Mouse (Mus musculus) leukemia stem cell, adult 10-12 weeks (primary cell): ENCODE data around the gene Tmem116. TPM values are rescaled to one million over a fixed set of nuclear protein-coding genes. Genes with fewer than 3 reads are reported as not detected.

Experiments
- polyA plus RNA-seq: library from polyadenylated mRNA; stranded (reverse); fragments of >175 nt; gene quantifications from 2 replicates; pipeline ENCODE4 v1.2.3, GENCODE M21; 2012; ENCODE audit warnings: low replicate concordance

Tmem116 gene
- polyA plus RNA-seq = 0.27 and 1.1 TPM in 2 replicates

GRCm38 (mm10) chr5:121451644-121452025 lies at the start of gene Tmem116:
Tmem116 (plus strand) TSS chr5:121451893.

DNA sequence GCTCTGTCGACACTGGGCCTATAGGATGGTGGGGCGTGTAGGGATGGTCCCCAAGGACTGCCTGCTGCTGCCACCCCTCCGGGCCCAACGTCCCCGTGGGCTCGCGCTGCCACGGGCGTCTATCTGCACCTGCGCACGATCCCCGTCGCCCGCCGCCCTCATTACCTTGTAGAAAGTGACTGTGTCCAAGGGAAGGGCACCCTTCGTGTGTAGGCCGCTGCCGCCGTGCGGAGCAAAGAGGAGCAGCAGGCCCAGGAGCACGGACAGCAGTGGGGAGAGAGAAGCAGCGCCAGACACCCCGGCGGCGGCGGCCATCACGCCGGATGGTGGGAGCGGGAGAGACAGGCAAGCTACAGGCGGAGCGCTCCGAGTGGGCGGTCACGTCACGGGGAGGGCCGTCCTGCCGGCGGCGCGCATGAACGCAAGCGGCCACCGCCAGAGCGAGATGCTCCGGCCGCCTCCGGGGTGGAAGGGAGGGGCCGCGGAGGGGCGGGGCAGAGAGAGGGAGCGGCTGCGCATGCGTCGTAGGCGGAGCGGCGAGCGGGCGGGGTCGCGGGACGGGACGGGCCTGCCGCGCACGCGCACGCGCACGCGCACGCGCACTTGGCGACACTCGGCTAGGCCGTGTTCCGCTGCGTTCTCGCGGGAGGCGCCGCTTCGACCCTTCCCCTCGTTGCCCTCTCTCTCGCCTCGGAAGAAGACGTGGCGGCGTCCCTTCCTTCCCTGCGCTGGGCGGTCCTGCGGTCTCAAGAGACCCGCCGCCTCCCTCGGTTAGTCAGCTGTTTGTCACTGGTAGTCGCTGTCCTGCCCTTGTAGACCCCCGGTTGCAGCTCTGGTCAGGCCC lies 555 bp downstream of the Tmem116 start, which contains the start of gene Erp29:
Erp29 (minus strand) TSS at position 481 of the 844 bp plus-strand sequence.

GRCm38 (mm10) chr5:121503231-121503630 lies 51.5 kb downstream of the Tmem116 start, which contains the start of gene Adam1b:
Adam1b (minus strand) TSS chr5:121503435.

DNA sequence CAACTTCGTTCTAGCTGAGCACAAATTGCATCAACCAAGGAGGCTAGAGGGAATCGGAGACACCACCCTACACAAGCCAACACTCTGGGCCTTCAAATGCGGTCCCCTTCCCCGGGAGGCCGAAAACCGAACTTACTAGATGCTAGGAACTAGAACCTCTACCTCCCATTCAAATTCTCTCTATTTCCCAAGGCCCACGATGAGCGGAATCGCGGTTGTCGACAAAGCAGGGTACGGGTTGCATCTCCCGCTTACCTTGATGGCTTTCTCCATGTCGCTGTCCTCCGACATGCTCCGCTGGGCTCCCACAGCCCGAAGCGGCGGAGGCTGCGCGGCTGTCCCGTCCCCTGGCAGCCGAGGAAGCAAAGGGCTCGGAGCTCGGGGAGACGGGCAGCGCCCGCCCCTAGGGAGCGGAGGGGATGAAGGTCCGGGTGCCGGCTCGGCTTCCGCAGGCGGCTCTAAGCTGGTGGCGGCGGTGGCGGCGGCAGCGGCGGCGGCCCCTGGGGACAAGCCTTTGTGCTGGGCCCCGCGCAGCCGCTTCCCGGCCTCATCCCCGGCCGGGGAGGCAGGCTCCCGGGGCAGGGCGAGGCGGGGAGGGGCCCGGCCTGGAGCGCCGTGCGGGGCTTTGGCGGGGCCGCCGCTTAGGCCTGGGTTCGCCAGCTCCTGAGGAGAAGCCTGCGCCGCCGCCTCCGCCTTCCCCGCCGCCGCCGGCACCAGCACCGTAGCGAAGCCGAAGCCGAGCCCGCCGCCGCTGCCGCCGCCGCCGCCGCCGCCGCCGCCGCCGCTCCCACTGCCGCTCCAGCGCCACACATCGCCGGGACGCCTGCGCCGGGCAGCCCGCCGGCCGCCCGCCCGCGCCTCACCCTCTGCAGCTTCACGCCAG lies 93.5 kb downstream of the Tmem116 start, which contains the start of the genes Adam1a and Gm42878:
Adam1a (minus strand) TSS at position 573 of the 883 bp plus-strand sequence.
Gm42878 (minus strand) TSS at position 573 of the 883 bp plus-strand sequence.

DNA sequence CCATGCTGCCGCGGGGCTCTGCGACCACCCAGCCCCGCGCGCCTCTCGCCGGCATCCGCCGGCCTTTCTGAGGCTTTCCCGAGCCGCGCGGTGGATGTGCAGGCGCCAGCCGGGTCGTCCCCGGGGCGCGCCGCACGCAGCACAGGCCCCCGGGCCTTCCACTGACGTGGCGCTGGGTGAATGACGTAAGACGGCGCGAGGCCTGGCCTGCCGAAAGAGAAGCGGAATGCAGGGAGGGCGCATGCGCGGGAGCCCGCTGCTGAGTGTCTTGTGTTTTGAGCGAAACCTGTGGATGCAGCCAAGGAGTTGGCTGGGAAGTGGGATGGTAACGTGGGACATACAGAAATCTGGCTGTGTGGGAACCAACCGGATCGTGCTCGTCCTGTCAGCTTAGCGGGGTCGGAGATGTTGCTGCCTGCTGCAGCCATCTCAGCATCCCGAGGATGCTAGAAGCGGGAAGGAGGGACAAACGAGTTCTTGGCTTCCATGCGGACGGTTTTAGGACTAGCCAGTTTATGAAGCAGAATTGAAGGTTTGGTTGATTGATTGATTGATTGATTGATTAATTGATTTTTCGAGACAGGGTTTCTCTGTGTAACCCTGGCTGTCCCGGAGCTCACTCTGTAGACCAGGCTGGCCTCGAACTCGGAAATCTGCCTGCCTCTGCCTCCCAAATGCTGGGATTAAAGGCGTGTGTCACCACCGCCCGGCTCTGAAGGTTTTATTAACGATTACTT lies 94.3 kb downstream of the Tmem116 start, which contains the start of gene Mapkapk5:
Mapkapk5 (minus strand) TSS at position 113 of the 737 bp plus-strand sequence.

Other genes starting within 250 kb of the Tmem116 start
- 52.1 and 249 TPM in 2 replicates for gene Rpl6, start 247.4 kb upstream of the Tmem116 start, polyA plus RNA-seq
- gene Hectd4, start 231.7 kb upstream of the Tmem116 start, polyA plus RNA-seq = 12.7 and 39.5 TPM in 2 replicates
- gene Trafd1, start 66.3 kb upstream of the Tmem116 start, polyA plus RNA-seq = 15.5 and 31.7 TPM in 2 replicates
- gene Naa25, start 54.0 kb upstream of the Tmem116 start, polyA plus RNA-seq = 1.7 and 5.3 TPM in 2 replicates
- gene Erp29, start 613 bp downstream of the Tmem116 start, polyA plus RNA-seq = 380 and 386 TPM in 2 replicates
- not detected in 2 replicates for gene Adam1b, start 51.5 kb downstream of the Tmem116 start, polyA plus RNA-seq
- 0.09 and 0.36 TPM in 2 replicates for gene Adam1a, start 93.6 kb downstream of the Tmem116 start, polyA plus RNA-seq
- not detected in 2 replicates for gene Gm42878, start 93.6 kb downstream of the Tmem116 start, polyA plus RNA-seq
- gene Mapkapk5, start 94.0 kb downstream of the Tmem116 start, polyA plus RNA-seq = 24.9 and 74.3 TPM in 2 replicates
- 271 and 273 TPM in 2 replicates for gene Aldh2, start 141.9 kb downstream of the Tmem116 start, polyA plus RNA-seq
- 0.84 and 0.98 TPM in 2 replicates for gene Acad12, start 167.0 kb downstream of the Tmem116 start, polyA plus RNA-seq
- 1.9 and 2.3 TPM in 2 replicates for gene Acad10, start 208.6 kb downstream of the Tmem116 start, polyA plus RNA-seq
- 8.3 and 14.7 TPM in 2 replicates for gene Brap, start 208.7 kb downstream of the Tmem116 start, polyA plus RNA-seq